Mouse (Mus musculus) skeletal muscle tissue, postnatal 0 days (tissue): Measurements from ENCODE around the gene Srpx. TPM values are rescaled to one million over a fixed set of nuclear protein-coding genes. Genes with fewer than 3 reads are reported as not detected.

ENCODE experiments used
- polyA plus RNA-seq: library from polyadenylated mRNA; unstranded; fragments of >200 nt; fragmentation: Nextera tagmentation; extraction: Ambion mirVana; gene quantifications from 2 replicates; pipeline ENCODE4 v1.2.1, GENCODE M21; 2015

The Srpx gene
- 45.3 and 45.5 TPM in 2 replicates for polyA plus RNA-seq

GRCm38 (mm10) chrX:10117065-10117719, at the start of gene Srpx:
Gene Srpx, minus strand, starts transcription at chrX:10117709.

Other genes starting within 250 kb of the Srpx start
- gene Sytl5, start 232.1 kb downstream of the Srpx start, polyA plus RNA-seq, result 0.08 and 0.15 TPM in 2 replicates
- gene Rpgr, start 99.2 kb upstream of the Srpx start, polyA plus RNA-seq, result 6.2 and 6.6 TPM in 2 replicates
- gene Otc, start 134.6 kb upstream of the Srpx start, polyA plus RNA-seq, result 0.05 TPM in 1 of 2 replicates, not detected in the other